Mouse (Mus musculus): Measurements from ENCODE around the gene Dnajb9. TPM values are rescaled to one million over a fixed set of nuclear protein-coding genes. Genes with fewer than 3 reads are reported as not detected.
"Not testable (repeated sequence)": the region's sequence is repeated elsewhere in the genome, so short reads cannot be mapped to it uniquely, and the experiment has no call there.

The Dnajb9 gene
- total RNA-seq (2021) = 10 to 100 TPM; 51.3 to 57.1 TPM
- polyA plus RNA-seq (2012; rRNA removed) = 1.4 and 1.8 TPM in 2 replicates
- long read RNA-seq, transcript Dnajb9-201 (3 exons, 2,461 nt) = major isoform, 48 of 50 reads
- long read RNA-seq, partial matches to known transcripts = 2 of 50 reads
- long read RNA-seq, other reads (novel, unspliced or antisense) = 0 of 50 reads

DNA sequence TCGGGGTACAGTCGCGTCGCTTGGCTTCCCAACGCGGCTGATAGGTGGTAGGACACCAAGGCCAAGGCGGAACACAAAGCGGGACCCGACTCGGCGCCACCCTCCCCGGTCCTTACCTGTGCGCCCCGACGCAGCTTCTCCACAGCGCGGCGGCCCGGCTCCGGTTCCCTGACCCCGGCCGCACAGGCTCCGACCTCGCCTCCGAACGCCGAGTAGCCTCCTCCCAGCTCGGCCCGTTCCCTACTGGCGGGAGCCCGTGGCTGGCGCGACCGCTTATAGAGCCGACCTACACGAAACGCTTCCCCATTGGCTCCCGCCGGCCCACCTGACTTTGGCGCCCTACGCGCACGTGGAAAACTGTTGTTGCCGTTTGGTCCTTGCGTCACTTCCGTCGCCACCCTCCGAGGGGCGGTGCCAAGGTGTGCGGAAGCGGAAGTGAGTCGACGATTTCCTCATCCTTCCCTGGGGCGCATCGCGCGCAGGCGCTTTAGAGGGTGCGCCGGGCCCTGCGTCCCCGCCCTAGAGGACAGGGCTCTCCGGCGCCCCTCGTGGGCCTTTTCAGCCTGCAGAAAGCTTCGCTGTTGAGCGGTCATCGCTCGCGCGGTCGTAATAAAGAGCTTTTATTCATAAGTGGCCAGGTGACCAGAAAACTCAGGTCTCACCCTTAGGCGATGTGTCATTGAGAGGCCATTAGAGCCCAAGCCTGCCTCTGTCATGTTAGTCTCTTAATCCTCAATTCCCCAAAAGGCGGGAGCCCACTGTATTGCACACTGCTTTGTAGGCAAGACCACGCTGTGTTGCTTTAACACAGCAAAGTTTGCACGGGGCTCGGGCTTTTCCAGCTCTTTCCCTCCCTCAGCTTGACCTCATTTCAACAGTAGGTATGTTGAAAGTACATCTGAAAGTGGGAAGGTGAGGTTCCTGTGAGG lies at the start of gene Dnajb9:
Dnajb9 (minus strand) TSS at position 503 of the 929 bp plus-strand sequence.
- peak; percentile 100 for DNase-seq

DNA sequence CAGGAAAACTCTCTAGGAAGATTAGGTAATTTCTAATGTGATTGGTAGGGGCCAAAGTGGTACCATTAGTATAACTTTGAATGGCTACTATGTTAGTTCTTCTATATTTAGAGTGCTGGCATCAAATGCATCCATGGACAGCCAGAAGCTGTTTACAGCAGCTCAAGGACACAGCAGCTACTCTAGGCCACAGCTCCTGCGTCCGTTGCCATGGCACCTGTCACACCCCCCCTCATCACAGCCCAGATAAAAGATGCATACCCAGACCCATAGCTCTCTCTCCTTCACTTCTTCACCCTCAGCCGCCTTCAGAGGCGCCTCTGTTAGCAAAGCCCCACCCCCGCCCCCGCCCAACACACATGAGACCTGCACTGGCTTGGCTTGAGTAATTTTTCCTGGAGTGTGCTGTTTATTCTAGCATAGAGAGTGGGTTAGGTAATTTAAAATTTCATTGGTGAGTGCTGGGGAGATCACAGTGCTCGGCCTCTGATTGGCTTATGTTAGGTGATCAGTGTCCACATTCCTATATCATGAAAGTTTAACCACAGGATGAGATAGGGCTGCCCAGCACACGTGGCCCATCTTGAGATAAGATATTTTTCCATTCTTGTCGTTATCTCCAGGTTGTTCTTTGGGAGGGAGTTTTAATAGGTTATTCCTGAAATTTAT lies 38.3 kb upstream of the Dnajb9 start:
- no peak for DNase-seq

DNA sequence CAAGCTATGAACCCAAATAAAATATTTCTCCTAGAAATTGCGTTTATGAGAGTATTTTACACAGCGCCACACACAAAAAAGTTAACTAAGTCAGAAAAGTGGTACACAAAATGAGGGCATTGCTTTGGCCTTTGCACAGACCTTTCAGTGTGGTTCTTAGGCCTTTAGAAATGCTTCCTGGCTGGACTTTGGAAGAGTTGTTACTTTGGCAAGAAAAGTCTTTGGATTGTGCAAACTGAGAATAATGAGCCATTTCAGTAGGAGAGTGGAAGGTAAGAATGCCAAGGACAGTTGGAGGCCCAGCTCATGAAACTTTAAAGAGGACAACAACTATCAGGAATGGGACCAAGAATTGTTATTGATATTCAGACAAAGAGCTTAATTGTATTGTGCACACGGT lies 35.6 kb upstream of the Dnajb9 start:
- DNase-seq = no peak

GRCm38 (mm10) chr12:44242407-44242806 lies 32.3 kb upstream of the Dnajb9 start:
- no peak for DNase-seq

- DNase-seq = no peak
Observed at GRCm38 (mm10) chr12:44241090-44241489, 31.0 kb upstream of the Dnajb9 start.

GRCm38 (mm10) chr12:44224650-44225049 lies 14.5 kb upstream of the Dnajb9 start:
- no peak for DNase-seq

DNA sequence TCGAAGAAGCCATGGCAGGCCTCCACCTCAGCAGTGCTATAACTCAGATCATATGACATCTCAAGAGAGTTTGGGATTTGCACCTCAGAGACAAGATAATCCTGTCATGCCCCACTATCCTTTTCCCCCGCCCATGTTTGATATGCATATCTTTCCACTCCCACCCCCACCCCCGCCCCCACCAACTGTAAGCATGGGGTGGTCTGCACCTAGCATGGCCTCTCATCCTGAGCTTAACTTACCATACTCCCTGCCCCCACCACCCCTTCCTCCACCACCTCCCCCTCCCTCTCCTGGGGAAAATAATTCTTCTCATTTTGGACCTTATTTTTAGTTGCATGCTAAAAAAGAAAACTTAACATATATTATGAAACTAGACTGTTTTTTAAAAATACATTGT lies 12.9 kb upstream of the Dnajb9 start:
- DNase-seq = no peak

GRCm38 (mm10) chr12:44221651-44222356 lies 11.7 kb upstream of the Dnajb9 start:
- DNase-seq = peak; percentile 52

DNA sequence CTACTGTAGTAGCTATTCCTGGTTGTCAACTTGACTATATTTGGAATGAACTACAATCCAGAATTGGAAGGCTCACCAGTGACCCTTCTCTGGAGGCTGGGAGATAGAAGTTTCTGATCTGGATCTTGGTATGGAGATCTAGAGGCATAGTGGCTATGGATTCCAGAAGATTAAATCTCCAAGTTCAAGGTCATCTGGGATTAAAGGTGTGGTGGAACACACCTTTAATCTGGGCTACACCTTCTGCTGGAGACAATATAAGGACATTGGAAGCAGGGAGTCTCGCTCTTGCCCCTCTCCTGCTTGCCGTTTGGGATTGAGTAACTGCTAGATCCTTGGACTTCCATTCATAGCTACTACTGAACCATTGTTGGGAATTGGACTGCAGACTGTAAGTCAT lies 10.9 kb upstream of the Dnajb9 start, which contains the start of gene Pnpla8:
Pnpla8 (plus strand) TSS at position 301 of the 400 bp plus-strand sequence.
- not testable (repeated sequence) for DNase-seq

DNA sequence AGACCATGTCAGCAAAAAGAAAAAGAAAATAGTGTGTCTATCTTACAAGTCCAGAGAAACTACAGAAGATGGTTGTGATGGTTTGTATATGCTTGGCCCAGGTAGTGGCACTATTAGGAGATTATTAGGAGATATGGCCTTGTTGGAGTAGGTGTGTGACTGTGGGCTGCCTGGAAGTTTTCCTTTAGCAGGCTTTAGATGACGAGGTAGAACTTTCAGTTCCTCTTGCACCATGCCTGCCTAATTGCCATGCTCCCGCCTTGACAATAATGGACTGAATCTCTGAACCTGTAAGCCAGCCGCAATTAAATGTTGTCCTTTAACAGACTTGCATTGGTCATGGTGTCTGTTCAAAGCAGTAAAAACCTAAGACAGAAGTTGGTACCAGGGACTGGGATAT lies 1.4 kb upstream of the Dnajb9 start:
- no peak for DNase-seq

DNA sequence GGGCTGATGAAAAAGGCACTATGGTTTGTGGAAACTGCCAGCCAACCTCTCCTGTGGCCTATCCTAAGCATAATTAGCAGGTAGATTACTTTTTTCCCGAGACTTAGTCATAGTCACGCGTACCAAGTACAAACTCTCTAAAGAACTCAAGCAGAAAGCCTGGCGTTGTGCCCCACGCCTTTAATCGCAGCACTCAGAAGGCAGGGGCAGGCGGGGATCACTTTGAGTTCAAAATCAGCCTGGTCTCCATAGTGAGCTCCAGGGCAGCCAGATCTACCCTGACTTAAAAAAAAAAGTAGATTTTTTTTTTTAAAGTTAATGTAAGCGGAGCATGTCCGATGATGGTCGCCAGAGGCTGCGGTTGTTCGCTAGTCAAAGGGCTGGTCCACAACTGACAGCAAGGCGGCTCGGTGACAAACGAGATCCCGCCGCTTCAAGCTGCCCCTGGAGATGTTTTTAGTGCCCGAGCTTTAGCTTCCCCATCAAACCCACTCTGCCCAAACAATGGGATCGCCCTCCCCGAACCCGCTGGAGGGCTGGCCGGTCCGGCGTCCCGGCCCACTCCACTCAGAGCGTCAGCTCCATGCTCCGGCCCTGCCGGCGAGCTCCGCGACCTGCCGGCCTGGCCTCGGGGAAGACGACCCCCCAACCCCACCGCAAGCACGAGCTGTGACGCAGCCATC lies 844 bp downstream of the Dnajb9 start:
- peak; percentile 49 for DNase-seq

GRCm38 (mm10) chr12:44197873-44198525 lies 12.1 kb downstream of the Dnajb9 start:
- DNase-seq = no peak

- DNase-seq = peak; percentile 14
Observed at GRCm38 (mm10) chr12:44181081-44181982, 28.8 kb downstream of the Dnajb9 start.

- no peak for DNase-seq
Observed at GRCm38 (mm10) chr12:44177038-44177355, 33.1 kb downstream of the Dnajb9 start.

GRCm38 (mm10) chr12:44176331-44177037 lies 33.6 kb downstream of the Dnajb9 start:
- DNase-seq = no peak

- no peak for DNase-seq
Observed at GRCm38 (mm10) chr12:44166949-44167348, 43.2 kb downstream of the Dnajb9 start.

DNA sequence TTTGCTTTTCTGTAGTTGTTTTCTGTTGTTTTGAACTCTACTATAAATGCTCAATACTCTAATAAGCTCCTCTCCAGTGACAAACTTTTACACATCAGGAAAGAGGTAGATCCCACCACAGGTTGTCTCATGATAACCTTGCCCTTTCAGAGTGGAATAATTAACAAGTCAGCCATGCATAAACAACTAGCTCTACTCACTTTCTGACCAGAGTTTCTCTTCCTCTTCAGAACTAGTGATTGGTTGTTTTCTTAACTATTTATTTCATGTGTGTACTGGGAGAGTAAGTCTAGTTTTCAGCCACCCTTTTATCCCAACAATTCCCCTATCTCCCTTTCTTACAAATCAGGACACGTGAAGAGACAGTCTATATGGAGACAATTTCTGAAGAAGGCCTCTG lies 50.8 kb downstream of the Dnajb9 start:
- DNase-seq = no peak
